Mouse (Mus musculus): ENCODE measurements around the gene Micall2. TPM values are rescaled to one million over a fixed set of nuclear protein-coding genes. Genes with fewer than 3 reads are reported as not detected.
A peak's percentile ranks its signal among the peaks of the same experiment; 100 is the strongest.
"Not testable (repeated sequence)": the region's sequence is repeated elsewhere in the genome, so short reads cannot be mapped to it uniquely, and the experiment has no call there.

Micall2 gene
- total RNA-seq, 2 experiments from 2014 or later: 11.4 to 11.5 TPM

GRCm38 (mm10) chr5:139732634-139733107 is 3.5 kb downstream of the Micall2 start:
- intact Hi-C loops (cut with DNase I): no loop called here
- no peak for DNase-seq

- DNase-seq: peak; percentile 65
These were observed 5.2 kb downstream of the Micall2 start for GRCm38 (mm10) chr5:139730712-139731486.

GRCm38 (mm10) chr5:139727261-139727660 is 8.9 kb downstream of the Micall2 start:
- intact Hi-C loops (cut with DNase I): no loop called here
- DNase-seq: no peak

More at GRCm38 (mm10) chr5:139730712-139731486, 5.2 kb downstream of the Micall2 start:
- intact Hi-C loops (cut with DNase I): no loop called here

- no peak for DNase-seq
- intact Hi-C loops (cut with DNase I): no loop called here
These were observed 9.9 kb downstream of the Micall2 start for GRCm38 (mm10) chr5:139726186-139726585.

- intact Hi-C loops (cut with DNase I): no loop called here
- no peak for DNase-seq
These were observed 11.6 kb downstream of the Micall2 start for GRCm38 (mm10) chr5:139724336-139725116.

DNA sequence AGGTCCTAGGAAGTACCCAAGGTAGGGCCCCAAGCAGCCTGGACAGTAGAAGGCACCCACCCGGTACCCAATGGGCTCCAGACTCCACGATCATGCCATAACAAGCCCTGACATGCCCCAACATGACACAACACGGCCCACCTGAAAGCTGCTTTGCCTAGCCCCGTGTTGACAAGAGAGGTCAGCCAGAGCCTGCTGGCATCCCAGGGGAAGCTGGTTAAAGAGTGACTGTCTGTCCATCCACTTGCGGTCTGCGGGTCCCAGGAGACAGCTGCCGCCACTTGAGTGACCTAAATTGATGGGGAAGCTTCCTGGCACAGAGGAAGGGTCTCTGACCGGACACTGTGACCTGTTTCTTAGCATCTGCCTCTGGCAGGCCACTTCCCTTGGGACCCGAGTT is 13.0 kb downstream of the Micall2 start:
- intact Hi-C loops (cut with DNase I): no loop called here
- no peak for DNase-seq

DNA sequence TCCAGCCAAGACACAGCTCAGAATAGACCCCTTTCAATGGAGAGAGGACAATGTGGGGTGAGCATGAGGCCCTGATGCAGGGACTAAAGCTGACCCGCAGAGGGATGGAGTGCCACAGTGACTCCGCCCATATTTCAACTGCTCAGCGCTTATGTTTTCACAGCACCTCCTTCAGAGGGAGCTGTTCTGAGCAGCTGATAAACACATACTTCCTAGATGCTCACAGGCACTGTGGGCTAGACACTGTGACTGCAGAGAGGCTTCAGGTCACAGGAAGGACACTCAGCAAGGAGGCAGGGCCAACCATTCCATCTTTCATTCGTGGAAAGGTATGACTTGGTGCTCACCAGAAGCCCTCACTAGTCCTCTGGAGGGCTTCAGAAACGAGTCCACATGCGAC is 13.4 kb downstream of the Micall2 start:
- DNase-seq: no peak
- intact Hi-C loops (cut with DNase I): no loop called here

DNA sequence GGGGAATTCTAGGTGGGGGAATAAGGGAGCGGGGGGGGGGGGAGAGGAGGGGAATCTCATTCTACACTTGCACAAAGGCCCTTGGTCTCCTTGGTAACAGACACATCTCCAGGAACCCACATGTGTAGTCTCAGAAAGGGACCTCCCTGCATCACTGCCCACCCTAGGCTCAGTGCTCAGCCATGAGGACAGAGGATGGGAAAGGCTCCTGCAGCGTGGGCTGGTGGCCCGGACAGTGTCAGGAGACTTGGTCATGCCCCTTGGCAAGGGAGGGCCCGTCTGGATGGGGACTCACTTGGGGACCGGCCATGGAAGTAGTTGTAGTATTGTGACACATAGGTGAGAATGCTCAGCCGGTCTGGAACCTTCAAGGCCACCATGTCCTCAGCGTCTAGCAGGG is 17.2 kb downstream of the Micall2 start:
- DNase-seq: no peak
- intact Hi-C loops (cut with DNase I): no loop called here

GRCm38 (mm10) chr5:139718540-139718939 is 17.6 kb downstream of the Micall2 start:
- intact Hi-C loops (cut with DNase I): no loop called here

GRCm38 (mm10) chr5:139717723-139718122 is 18.4 kb downstream of the Micall2 start:
- intact Hi-C loops (cut with DNase I): no loop called here
- peak; percentile 61 for DNase-seq

More at GRCm38 (mm10) chr5:139718540-139718939, 17.6 kb downstream of the Micall2 start:
- no peak for DNase-seq

DNA sequence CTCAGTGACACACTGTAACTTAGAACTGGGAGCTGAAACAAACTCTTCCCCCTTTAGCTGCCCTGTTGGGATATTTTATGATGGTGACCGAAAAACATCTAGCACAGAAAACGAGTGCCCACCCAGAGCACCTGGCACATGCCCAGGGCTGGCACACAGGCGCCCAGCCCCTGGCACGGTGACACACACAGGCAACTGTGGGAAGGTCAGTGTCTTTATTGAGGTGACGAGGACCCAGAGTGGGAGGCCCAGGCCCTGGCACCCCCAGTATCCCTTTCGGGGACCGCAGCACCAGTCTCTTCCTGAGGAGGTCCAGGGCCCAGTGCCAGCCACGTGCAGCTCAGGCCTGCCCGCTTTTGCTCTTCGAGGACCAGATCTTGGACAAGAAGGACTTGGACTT is 29.6 kb downstream of the Micall2 start:
- intact Hi-C loops (cut with DNase I): no loop called here
- DNase-seq: peak; percentile 55

DNA sequence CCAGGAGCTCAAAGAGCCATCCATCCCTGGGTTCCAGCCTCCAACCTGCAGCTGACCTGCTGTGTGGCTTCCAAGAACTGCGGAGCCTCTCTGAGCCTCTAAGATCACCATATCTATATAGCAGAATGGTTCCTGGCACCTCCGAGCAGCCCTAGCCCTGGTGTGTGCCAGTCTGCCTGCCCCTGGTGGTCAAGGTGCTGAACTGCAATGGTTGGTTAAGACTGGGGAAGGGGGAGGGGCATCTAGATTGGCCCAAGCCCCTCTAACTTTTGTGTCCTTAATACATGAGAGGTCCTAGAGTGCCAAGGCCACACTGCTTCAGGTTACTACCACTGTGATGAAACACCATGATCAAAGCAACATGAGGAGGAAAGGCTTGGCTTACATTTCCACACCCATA is 33.2 kb downstream of the Micall2 start:
- intact Hi-C loops (cut with DNase I): no loop called here
- peak; percentile 53 for DNase-seq

DNA sequence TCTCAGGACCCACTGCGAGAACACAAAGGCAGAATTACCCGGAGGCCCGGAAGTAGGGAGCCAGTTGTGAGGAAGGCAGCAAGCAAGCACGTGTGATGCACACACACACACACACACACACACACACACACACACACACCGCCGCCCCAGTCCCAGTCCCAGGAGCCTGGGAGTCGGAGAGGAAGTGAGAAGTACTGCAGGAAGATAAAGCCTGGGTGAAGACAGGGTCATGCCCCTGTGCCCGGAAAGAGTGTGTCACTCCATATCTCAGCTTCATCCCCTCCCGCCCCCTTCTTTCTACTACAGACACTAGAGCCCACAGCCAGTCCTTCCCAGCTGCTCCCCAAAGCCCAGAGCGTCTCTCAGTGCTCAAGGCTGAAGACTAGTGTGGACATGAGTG is 33.9 kb downstream of the Micall2 start:
- intact Hi-C loops (cut with DNase I): no loop called here

DNA sequence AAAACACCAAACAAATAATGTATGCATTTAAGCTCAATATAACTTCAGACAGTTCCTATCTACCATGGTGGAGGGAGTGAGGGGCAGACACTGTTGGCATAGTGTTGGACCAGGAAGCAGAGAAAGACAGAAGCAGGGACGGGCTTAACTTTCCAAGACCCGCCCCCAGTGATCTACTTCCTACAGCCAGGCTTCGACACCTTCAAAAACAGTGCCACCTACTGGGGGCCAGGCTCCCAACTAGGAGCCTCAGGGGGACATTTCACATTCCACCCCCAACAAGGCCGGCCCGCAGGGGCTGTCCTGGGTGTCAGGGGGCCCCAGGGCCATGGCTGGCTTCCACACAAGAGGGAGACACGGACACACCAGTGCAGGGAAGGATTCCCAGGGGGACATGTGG is 39.2 kb downstream of the Micall2 start:
- intact Hi-C loops (cut with DNase I): no loop called here
- DNase-seq: no peak

More for the DNA sequence above, 33.9 kb downstream of the Micall2 start:
- no peak for DNase-seq

GRCm38 (mm10) chr5:139695876-139696275 is 40.3 kb downstream of the Micall2 start:
- intact Hi-C loops (cut with DNase I); DNase-seq: not testable (repeated sequence)

GRCm38 (mm10) chr5:139694989-139695571 is 41.1 kb downstream of the Micall2 start:
- intact Hi-C loops (cut with DNase I): no loop called here
- peak; percentile 79 for DNase-seq

DNA sequence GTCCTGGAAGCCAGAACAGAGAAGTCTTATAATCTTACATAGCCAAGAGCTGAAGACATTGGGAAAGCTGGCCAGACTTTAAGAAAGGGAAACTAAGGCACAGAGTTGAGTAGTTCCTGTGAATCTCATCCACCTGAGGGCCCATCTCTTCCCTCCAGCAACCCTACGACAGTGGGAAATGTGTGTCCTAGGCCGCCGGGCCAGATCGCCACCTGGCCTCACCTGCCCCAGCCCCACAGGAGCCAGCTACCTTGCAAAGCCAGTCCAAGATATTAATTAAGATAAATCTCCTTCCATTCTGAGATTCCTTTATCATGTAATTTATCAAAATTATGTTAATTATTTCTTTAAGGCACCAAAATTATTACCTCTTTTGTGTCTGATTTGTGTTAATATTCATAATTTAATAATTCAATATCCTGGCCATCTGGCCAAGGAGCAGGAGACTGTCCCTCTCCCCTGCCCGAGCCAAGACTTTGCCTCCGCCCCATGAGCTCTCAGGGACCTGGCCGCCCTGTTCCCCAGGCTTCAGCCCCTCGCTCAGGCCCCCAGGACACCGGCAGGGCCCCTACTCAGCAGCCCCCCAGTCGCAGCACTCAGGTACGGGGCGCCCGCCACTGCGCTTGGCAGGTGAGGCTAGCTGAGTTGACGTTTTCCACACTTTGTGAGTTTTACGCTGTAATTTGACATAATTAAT is 41.7 kb downstream of the Micall2 start:
- intact Hi-C loops (cut with DNase I): no loop called here
- DNase-seq: peak; percentile 42

GRCm38 (mm10) chr5:139690791-139691190 is 45.3 kb downstream of the Micall2 start:
- DNase-seq: no peak
- intact Hi-C loops (cut with DNase I): no loop called here

DNA sequence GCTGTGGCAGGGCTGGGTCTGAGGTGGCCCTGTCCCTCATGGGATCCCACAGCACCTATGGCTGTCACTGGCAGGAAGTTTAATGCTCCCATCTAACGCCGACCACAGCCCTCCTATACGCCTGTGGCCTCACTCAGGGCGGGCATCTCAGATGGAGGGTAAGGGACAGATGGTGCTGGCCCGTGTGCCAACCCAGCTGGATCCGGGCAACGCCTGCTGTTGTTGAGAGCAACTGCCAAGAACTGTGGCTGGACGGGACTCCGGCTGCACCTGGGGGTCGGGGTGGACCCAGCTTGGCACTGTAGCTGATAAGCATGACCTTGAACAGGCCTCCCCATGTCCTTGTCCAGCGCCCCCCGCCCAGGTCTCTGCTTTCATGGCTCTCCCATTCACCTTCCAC is 47.8 kb downstream of the Micall2 start:
- intact Hi-C loops (cut with DNase I): no loop called here
- peak; percentile 89 for DNase-seq

GRCm38 (mm10) chr5:139687646-139688045 is 48.5 kb downstream of the Micall2 start:
- intact Hi-C loops (cut with DNase I): no loop called here
- DNase-seq: peak; percentile 78
